Mouse (Mus musculus) cerebellum, adult 2 months (tissue): ENCODE data around the gene Terb1. TPM values are rescaled to one million over a fixed set of nuclear protein-coding genes. Genes with fewer than 3 reads are reported as not detected.

Source experiments
- DNase-seq, 2 experiments: peaks; one replicate each; pipeline ENCODE4 v3.0.0; 2021
- H3K27ac ChIP-seq: fragments of 200-500 bp; 2 replicates; pipeline ENCODE4 v1.5.1; 2012; ENCODE audit warnings: low read length, control low read depth, inconsistent platforms; ENCODE audit not compliant: insufficient read depth
- H3K27me3 ChIP-seq: fragments of 200-500 bp; 2 replicates; pipeline ENCODE4 v1.6.1; 2012; ENCODE audit warnings: inconsistent platforms, mild to moderate bottlenecking, low read length, moderate library complexity; ENCODE audit not compliant: control insufficient read depth, insufficient read depth
- H3K4me1 ChIP-seq: fragments of 200-500 bp; 2 replicates; pipeline ENCODE4 v1.6.1; 2011; ENCODE audit warnings: low read length; ENCODE audit not compliant: control insufficient read depth, insufficient read depth
- H3K4me3 ChIP-seq: fragments of 200-500 bp; replicated peaks from 2 replicates; pipeline ENCODE3; 2011; ENCODE audit warnings: mild to moderate bottlenecking, low read depth, low read length, control low read depth; ENCODE audit not compliant: insufficient read depth
- CTCF ChIP-seq: fragments of 200-500 bp; IDR thresholded peaks from 2 replicates; pipeline ENCODE4 v1.5.1; 2011; ENCODE audit warnings: low read depth, mild to moderate bottlenecking, control low read depth, low read length, moderate library complexity, borderline replicate concordance; ENCODE audit not compliant: insufficient read depth
- POLR2A ChIP-seq: fragments of 200-500 bp; IDR thresholded peaks from 2 replicates; pipeline ENCODE4 v1.6.1; 2011; ENCODE audit warnings: low read length, control low read depth, borderline replicate concordance; ENCODE audit not compliant: insufficient read depth
- WGBS: fragments of 180-500 bp; shearing (Covaris S2); methylation state at CpG from one replicate; pipeline ENCODE4 v1.1.7; 2018; 5-methylcytosine and 5-hydroxymethylcytosine counted together
- polyA plus RNA-seq: library from polyadenylated mRNA; depleted of rRNA; stranded (reverse); fragments of >200 nt; gene quantifications from 2 replicates; pipeline ENCODE4 v1.2.3, GENCODE M21; 2012

The Terb1 gene
- polyA plus RNA-seq, 1 experiment: 0.23 TPM

GRCm38 (mm10) chr8:104445248-104445647 lies 64.5 kb downstream of the Terb1 start:
- H3K27me3 ChIP-seq: no peaks in the 10 kb centered on the region
- no peak for TF ChIP-seq CTCF
- no peak for TF ChIP-seq POLR2A
- no peak for DNase-seq
- H3K27ac ChIP-seq: no peak overlapping the region
- peaks cover 7% of the 10 kb centered on the region for H3K4me1 ChIP-seq
- WGBS: 69% methylated on average over 6 of the region's 6 CpGs
- no peak overlapping the region for H3K4me3 ChIP-seq

- Histone ChIP-seq H3K4me3 (peak overlapping the region; percentile 66), H3K4me1 (peaks cover 7% of the 10 kb centered on the region), H3K27ac (no peak overlapping the region), H3K27me3 (no peaks in the 10 kb centered on the region)
- no peak for DNase-seq
- TF ChIP-seq POLR2A (no peak), CTCF (no peak)
- WGBS: 65% methylated on average over 7 of the region's 7 CpGs
Observed at GRCm38 (mm10) chr8:104443125-104443679, 66.5 kb downstream of the Terb1 start.

DNA sequence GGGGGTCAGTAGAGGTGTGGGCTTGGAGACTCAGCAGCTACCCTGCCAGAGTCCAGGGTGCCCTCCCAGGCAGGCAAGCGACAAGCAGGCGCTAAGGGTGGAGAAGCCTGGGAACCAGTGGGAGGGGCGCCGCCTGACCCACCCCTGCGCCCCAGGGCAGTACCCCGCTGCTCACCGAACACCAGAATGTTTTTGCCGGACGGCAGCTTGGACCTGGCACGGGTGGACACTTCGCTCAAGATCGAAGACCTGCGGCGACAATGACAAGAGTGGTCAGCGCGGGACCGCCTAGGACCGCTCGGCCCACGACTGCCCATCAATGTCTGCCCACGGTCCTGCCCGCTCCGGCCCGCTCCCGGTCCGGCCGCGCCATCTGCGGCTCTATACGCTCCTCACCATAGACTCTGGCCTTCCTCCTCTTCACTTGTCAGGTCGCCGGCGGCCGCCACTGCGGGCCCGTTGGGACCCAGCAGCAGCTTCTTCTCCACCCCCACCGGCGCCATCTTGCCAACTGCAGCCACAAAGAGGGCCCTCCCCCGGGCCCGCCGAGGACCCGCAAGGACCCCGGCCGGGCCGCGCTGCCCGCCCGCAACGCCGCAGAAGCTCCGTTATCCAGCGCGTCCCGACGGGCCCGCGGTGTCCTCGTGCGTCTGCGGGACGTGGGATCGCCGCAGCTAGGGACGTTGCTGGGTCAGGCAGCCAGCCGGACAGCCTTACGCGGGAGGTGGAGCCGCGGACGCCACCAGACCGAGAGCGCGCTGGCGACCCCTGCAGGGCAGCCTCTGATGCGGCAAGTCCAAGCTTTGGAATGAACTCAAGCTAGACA lies 67.2 kb downstream of the Terb1 start, which contains the start of gene Dync1li2:
Gene Dync1li2, minus strand, starts transcription at position 749 of the 826 bp plus-strand sequence.
- H3K27ac ChIP-seq: peak within 1 kb of the TSS; percentile 96
- TF ChIP-seq CTCF: peak; percentile 84
- TF ChIP-seq POLR2A: peak; percentile 54
- peak; percentile 91 to 95 for DNase-seq
- H3K4me1 ChIP-seq: peaks cover 7% of the 10 kb centered on the region
- WGBS: under 1% methylated on average over 75 of the region's 75 CpGs
- peak within 1 kb of the TSS; percentile 66 for H3K4me3 ChIP-seq
- no peaks in the 10 kb centered on the region for H3K27me3 ChIP-seq

DNA sequence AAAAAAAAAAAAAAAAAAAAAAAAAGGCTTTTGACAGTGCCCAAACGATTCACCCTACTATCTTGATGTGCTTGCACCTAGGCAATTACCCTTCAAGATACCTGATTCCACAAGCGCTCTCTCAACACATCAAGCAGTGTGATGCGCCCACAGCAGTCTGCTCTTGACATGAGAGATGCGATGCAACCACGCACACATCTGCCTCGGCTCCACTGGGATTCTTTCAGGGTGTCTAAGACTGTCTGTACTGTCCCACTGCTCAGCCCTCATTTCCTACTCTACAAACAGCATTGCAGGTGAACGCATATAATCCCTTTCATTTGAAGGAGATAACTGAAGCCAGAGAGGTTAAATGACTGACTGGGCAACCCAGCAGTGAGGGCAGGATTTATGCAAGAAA lies 68.1 kb downstream of the Terb1 start:
- peak overlapping the region; percentile 66 for H3K4me3 ChIP-seq
- H3K27ac ChIP-seq: no peak overlapping the region
- no peak for TF ChIP-seq POLR2A
- no peak for TF ChIP-seq CTCF
- WGBS: 23% methylated on average over 7 of the region's 7 CpGs
- peaks cover 10% of the 10 kb centered on the region for H3K4me1 ChIP-seq
- no peak for DNase-seq
- no peaks in the 10 kb centered on the region for H3K27me3 ChIP-seq

- Histone ChIP-seq H3K4me1 (peaks cover 25% of the 10 kb centered on the region), H3K27ac (no peak overlapping the region), H3K4me3 (no peak overlapping the region), H3K27me3 (no peaks in the 10 kb centered on the region)
- DNase-seq: no peak
- 90% methylated on average over 8 of the region's 8 CpGs for WGBS
- TF ChIP-seq POLR2A (no peak), CTCF (no peak)
Observed at GRCm38 (mm10) chr8:104439461-104439860, 70.2 kb downstream of the Terb1 start.

- peak overlapping the region; percentile 17; the same call in 1 of the 2 replicates for H3K27ac ChIP-seq
- DNase-seq: no peak
- TF ChIP-seq POLR2A: no peak
- TF ChIP-seq CTCF: no peak
- H3K27me3 ChIP-seq: no peaks in the 10 kb centered on the region
- H3K4me1 ChIP-seq: peaks cover 28% of the 10 kb centered on the region
- no peak overlapping the region for H3K4me3 ChIP-seq
- WGBS: 89% methylated on average over 13 of the region's 13 CpGs
Observed at GRCm38 (mm10) chr8:104437494-104438135, 72.1 kb downstream of the Terb1 start.

DNA sequence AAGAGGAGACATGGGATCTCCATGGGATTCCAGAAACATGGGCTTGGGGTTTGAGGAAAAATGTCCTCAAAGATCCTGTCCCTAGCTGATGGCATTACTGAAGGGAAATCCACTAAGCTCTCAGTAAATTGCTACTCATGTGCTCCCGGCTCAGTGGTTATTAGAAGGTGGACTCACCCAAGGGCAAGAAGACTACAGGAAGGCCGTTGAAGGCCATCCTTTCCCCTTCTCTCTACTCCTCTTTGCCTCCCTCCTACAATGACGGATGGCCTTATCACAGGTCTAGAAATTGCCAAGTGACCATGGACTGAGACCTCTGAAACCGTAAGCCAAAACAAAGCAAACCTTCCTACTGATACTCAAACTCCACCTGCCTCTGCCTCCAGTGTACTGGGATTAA lies 73.1 kb downstream of the Terb1 start:
- H3K27ac ChIP-seq: peak overlapping the region; percentile 89
- H3K27me3 ChIP-seq: no peaks in the 10 kb centered on the region
- TF ChIP-seq POLR2A (no peak), CTCF (no peak)
- WGBS: 69% methylated on average over 4 of the region's 4 CpGs
- peak in 1 of 2 experiments; percentile 28 for DNase-seq
- peaks cover 28% of the 10 kb centered on the region for H3K4me1 ChIP-seq
- H3K4me3 ChIP-seq: no peak overlapping the region
